Mouse (Mus musculus) cerebellum, adult (tissue): ENCODE data around the gene Agpat1.

Experiments
- ATAC-seq: cut with Nextera tagmentation; 2 replicates; pipeline ENCODE4 v1.9.2; 2017; ENCODE audit warnings: mild to moderate bottlenecking, moderate library complexity, mixed read lengths; ENCODE audit not compliant: insufficient number of reproducible peaks, low FRiP score, low TSS enrichment

Gene Agpat1

GRCm38 (mm10) chr17:34585877-34586771 lies 17.9 kb upstream of the Agpat1 start:
- ATAC-seq, result no peak

DNA sequence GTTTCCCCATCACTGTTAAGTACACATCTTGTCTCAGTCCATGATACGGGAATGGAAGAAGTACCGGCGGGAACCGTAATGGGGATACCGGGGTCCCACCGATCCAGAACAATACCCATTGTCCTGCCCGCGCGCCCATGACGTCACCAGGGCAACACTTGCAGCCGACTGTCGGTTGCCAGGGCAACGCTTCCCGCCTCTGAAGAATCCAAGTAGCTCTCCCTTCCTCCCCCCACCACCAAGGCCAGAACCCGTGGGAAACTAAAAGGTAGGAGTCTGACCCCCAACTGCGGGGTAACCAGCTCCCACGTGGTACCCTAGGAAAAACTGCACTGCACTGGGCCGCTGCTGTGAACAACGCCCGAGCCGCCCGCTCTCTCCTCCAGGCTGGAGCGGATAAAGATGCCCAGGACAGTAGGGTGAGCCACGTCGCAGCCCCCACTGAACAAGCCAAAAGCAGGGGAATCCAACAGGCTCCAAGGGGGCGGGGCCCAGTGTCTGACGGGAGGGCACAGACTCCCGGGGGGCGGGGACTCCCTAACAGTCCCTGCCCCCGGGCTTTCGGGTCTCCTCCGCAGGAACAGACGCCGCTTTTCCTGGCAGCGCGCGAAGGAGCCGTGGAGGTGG lies 17.2 kb upstream of the Agpat1 start:
- peak; percentile 40 for ATAC-seq

- peak; percentile 67 for ATAC-seq
These were observed 16.6 kb upstream of the Agpat1 start for GRCm38 (mm10) chr17:34587423-34587811.

- ATAC-seq, result no peak
These were observed 16.2 kb upstream of the Agpat1 start for GRCm38 (mm10) chr17:34587814-34588213.

DNA sequence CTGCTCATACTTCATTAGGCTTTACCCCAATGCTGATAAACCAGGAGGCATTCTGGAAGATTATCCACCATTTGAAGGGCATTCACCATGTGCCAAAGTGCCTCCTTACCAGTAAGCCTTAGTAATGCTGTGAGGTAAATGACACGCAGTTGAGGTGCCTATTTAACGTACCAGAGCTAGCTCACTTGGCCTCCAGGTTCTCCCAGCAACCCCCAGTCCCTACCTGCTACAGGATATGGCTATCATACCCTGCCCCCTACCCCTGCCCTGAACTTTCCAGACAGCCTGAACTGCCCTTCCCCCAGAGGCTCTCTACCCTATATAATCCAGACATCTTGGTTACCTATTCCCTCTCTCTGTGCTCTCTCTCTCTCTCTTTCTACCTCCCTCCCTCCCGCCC lies 15.3 kb upstream of the Agpat1 start:
- ATAC-seq, result no peak

- no peak for ATAC-seq
These were observed 14.9 kb upstream of the Agpat1 start for GRCm38 (mm10) chr17:34589206-34589605.

- no peak for ATAC-seq
These were observed 14.4 kb upstream of the Agpat1 start, which contains the start of gene Gpsm3 for GRCm38 (mm10) chr17:34589681-34590101. Gene Gpsm3 (plus strand): TSS chr17:34589806.

DNA sequence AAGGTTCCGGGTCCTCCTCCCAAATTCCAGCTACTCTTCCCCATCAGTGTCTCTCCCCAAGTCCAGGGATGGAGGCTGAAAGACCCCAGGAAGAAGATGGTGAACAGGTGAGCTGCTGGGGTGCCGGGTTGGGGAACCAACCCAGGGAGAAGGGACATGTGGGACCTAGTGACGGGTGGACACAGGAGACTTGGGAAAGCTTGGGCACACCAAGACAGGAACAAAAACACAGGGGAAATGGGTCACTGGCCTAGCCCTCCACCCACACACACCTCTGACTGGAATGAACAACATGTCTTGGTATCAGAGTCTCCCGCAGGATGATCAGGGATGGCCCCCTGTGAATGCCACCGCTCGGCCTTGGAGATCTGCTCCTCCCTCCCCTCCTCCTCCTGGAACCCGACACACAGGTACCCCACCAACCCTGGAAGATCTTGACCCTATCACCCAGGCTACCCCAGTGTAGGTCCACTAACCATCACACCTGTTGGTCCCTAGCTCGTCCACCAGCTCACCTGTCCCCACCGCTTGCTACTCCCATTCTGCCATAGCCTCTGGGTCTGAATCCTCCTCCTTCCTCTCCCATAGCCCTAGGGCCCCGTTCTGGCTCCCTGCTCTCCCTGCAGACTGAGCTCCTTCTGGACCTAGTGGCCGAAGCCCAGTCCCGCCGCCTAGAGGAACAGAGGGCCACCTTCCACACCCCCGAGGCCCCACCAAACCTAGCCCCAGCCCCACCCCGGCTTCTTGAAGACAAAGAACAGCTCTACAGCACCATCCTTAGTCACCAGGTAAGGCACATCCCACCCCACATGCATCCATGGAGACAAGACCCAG lies 13.7 kb upstream of the Agpat1 start:
- no peak for ATAC-seq

DNA sequence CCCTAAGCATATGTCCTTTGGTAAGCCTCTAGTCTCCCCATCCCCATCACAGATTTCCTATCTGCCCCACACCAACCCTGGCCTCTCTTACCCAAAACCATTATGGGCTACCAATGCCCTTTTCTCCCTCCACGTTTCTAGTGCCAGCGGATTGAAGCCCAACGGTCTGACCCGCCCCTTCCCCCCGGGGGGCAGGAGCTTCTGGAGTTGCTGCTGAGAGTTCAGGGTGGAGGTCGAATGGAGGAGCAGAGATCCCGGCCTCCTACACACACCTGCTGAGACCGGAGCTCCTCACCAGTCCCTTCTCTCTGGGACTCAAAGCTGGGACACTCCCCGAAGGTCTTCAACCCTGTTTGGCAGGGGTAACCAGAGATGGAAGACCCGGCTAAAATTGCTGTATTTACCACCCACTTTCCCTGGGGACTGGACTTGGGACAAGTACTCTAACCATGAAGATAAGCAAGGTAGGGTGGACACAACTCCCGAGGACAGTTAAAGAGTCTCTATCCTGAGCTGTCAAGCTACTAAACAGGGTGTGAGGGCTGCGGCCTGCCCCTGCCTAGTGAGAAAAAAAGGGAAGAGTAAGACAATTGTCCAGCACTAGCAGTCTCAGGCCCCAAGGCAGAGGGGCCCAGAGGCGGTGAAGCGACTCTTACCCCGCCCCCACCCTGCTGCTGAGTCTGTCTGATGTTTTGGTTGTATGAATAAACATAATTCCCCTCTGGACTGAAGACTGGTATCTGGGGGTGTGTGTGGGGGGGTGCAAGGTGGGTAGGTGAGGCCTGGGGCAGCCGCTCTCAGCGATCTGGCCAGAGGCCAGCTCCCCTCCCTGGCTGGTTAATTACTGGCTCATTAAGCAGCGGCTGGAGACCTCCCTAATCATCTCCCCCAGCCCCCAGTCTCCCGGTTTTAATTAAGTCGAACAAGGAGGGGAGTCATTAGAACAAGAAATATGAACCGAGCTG lies 12.8 kb upstream of the Agpat1 start, which contains the start of gene Pbx2:
Pbx2 (plus strand) TSS at position 238 of the 965 bp plus-strand sequence.
- ATAC-seq, result no peak

GRCm38 (mm10) chr17:34591994-34592375 lies 12.1 kb upstream of the Agpat1 start:
- ATAC-seq, result 0 out of 2 replicates have a peak, but pooled peaks have one; percentile 29

DNA sequence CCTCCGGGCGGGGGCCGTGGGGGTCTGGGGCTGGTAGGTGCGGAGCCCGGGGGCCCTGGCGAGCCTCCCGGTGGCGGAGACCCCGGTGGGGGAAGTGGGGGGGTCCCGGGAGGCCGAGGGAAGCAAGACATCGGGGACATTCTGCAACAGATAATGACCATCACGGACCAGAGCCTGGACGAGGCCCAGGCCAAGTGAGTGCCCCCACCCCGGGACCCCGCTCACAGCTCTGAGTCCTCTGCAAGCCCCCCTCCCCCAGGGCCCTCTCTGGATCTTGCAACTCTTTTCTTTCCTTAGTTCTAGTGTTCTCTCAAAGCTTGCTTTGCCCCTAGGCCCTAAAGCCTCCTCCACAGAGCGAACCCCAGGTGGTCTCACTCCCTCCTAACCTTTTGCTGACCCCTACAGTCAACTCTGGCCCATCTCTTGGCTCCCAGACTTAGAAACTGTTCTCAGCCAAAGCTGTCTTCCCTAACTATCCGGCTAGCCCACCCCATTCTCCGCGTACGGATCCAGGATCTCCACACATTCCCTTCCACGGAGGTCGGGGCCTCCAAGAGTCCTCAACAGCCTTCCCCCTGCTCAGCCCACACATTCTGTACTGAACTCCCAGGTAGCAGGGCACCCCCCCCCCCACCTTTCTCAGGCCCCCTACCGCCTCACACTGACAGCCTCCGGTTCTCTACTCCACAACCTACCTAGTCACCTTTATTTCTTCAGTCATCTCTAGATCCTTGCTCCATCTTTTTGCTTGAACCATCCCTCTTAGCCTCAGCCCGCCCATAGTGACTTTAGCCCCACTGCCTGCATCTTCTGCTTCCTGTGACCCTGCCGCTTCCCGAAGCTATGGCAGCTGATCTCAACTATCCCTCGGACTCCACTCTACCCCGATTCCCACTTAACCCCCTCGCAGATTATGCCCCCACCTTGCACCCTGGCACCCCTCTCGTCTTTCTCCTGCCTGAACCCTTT lies 11.2 kb upstream of the Agpat1 start:
- no peak for ATAC-seq

DNA sequence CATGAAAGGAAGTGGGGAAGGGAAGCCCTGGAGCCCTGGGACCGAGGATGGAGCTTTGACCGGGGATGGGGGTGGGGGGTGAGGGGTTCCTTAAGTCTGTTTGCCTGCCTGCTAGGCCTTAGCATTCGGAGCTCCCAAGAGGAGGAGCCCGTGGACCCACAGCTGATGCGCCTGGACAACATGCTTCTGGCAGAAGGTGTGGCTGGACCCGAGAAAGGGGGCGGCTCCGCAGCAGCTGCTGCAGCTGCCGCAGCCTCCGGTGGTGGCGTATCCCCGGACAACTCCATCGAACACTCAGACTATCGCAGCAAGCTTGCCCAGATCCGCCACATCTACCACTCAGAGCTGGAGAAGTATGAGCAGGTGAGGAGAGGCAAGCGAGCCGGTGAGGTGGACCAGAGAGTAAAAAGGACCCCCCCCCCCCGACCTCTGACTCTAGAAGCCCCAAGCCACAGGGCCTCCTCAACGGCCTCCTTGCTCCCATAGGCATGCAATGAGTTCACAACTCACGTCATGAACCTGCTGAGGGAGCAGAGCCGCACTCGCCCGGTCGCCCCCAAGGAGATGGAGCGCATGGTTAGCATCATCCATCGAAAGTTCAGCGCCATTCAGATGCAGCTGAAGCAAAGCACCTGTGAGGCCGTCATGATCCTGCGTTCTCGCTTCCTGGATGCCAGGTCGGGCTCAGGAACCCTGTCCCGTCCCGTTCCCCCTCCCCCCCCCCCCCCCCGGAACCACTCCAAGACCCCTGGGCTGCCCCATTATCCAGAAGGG lies 10.1 kb upstream of the Agpat1 start:
- no peak for ATAC-seq

DNA sequence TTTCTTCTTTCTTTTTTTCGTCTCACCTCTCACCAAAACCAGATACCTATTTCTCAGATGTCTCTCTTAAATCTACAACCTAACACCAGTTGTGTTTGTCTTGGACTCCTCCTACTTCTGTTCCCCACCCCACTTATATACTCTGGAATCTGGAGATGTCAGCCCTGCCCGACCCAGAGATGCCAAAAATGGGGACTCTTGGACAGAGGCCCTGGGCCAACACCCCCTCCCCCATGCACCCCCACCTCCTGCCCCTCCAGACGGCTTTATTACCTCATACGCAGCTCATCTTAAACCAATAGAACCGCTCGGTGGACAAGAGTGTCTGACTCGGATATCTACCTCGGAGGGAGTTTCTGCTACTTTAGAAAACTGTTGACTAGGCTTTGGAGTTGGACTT lies 8.0 kb upstream of the Agpat1 start:
- no peak for ATAC-seq

DNA sequence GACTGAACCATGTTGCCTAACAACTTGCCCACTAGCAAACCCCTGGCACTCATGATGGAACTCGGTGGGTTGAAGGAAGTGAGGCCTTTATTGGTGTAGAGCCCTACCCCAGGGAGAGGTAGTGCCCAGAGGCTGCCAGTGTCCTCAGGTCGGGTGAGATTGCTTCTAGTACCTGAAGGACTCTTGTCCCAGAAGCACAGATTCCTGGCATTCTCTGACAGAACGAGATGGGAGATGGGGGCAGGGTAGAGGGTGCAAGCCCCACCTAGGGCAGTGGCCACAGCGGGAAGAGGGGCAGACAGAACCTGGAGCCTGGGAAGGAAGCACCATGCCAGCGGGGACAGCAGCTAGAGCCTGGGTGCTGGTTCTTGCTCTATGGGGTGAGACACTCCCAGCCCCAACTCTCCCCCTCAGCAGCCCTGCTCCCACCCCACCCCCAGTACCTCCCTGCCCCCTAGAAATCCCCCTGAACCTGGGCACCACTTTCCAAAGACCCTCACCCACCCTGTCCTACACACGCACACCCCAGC lies 6.4 kb upstream of the Agpat1 start, which contains the start of gene Ager:
Ager (plus strand) TSS at position 297 of the 530 bp plus-strand sequence.
- no peak for ATAC-seq

- no peak for ATAC-seq
These were observed 4.2 kb upstream of the Agpat1 start for GRCm38 (mm10) chr17:34599891-34600290.

DNA sequence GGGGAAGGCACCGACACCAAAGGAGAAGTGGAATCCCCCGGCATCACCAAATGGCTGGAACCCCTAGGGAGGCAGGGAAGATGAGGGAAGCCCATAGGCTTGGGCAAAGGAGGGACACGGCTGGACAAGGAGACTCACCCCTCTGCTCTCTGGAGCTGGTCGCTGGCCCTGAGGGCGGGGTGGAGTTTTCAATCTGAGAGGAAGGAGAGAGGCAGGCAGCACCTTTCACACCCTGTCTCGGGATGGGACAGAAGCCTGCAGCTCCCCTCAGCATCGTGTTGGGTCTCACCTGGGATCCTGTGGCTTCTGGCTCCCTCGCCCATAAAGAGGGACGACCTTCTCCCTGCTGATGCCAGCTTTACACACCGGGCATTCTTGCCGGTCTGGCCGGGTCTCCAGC lies 2.3 kb upstream of the Agpat1 start:
- ATAC-seq, result no peak

DNA sequence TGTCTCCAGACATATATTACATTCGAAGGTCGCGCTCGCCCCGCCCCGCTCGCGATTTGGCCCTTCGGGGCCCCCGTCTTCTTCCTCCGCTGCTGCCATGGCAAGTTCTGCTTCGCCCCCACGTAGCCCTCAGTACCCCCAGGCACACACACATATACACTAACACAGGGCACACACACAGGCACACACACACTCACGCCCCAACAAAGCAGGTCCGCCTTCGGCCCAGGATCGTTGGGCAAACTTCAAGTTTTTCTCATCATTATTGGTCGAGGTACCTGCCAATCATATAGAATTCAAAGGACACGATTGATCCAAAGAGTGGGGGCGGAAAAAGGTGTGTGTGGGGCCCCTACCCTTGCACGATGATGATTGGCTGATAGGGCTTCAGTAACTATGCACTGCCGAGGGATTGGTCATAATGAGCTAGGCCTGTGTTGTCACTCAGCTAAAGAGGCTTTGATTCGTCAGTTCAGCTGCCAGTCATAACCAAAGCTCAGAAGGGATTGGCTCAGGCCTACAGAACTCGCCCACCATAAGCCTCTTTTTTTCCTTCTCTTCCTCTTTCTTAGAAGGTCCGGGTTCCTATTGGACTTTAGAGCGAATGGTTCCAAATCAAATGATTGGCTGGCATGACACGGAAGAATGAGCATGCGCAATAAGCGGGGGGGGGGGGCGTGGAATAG lies 544 bp upstream of the Agpat1 start, which contains the start of gene Rnf5:
Rnf5 (minus strand) TSS at position 316 of the 686 bp plus-strand sequence.
- peak; percentile 91 for ATAC-seq
